9 mouse cellular contexts compared by ENCODE assay signal in genomic region chr8:105965266-105965904, GRCm38 (mm10). TPM values are rescaled to one million over a fixed set of nuclear protein-coding genes. Genes with fewer than 3 reads are reported as not detected.
DNase-seq lines count a peak whose midpoint lies in the region; ATAC-seq and TF ChIP-seq lines count a peak whose summit lies in the region.
"Had no signal": no experiment of that assay in that cellular context is flagged by ENCODE, and none has a peak within 500 bp of the region (broad histone marks: within the 10 kb centered on the region; RNA-seq: fewer than 3 reads in every experiment).

No protein-coding gene starts in this region.

- peak; percentile 32 for DNase-seq in forebrain, embryonic 10.5 days (ENCODE audit: extremely low spot score, low spot score)
- DNase-seq in heart, postnatal 25 days (ENCODE audit: low spot score): peak; percentile 53
- peak; percentile 60 for DNase-seq in limb, embryonic 14.5 days (ENCODE audit: low spot score)
- peak; percentile 42 for DNase-seq in testis, postnatal 14 days (ENCODE audit: low spot score)
- DNase-seq in left cerebral cortex, adult 11 months (ENCODE audit: low spot score): no peak

- peak overlapping the region; percentile 92 for H3K9ac ChIP-seq in limb, embryonic 14.5 days (ENCODE audit: low read depth, low read length, severe bottlenecking)
- peak overlapping the region; percentile 20; the same call in 1 of the 2 replicates for H3K9ac ChIP-seq in midbrain, embryonic 15.5 days

- peak; percentile 76 for ATAC-seq in CD4-positive, CD25-positive, alpha-beta regulatory T cell, adult 4 months
- ATAC-seq in activated CD4-positive, CD25-positive, alpha-beta regulatory T cell, adult 4 months: peak; percentile 81
- peak; percentile 78 for ATAC-seq in limb, embryonic 14.5 days (ENCODE audit: low FRiP score, low read depth)
- ATAC-seq in midbrain, embryonic 15.5 days (replicated peaks): peak; percentile 67

- peaks cover 39% of the 10 kb centered on the region for H3K4me1 ChIP-seq in forebrain, embryonic 10.5 days
- peaks cover 28% of the 10 kb centered on the region for H3K4me1 ChIP-seq in limb, embryonic 14.5 days (ENCODE audit: control insufficient read depth, insufficient read depth, low read length)
- peaks cover 7% of the 10 kb centered on the region for H3K4me1 ChIP-seq in midbrain, embryonic 15.5 days

- WGBS in forebrain, embryonic 10.5 days: 4% methylated on average over 40 of the region's 40 CpGs
- WGBS in limb, embryonic 14.5 days: 3% methylated on average over 37 of the region's 40 CpGs
- 3% methylated on average over 40 of the region's 40 CpGs for WGBS in midbrain, embryonic 15.5 days

- peak overlapping the region; percentile 70 for H3K4me3 ChIP-seq in forebrain, embryonic 10.5 days
- H3K4me3 ChIP-seq in limb, embryonic 14.5 days (replicated peaks; ENCODE audit: low read length): peak overlapping the region; percentile 90
- H3K4me3 ChIP-seq in midbrain, embryonic 15.5 days: peak overlapping the region; percentile 41

- no peaks in the 10 kb centered on the region for H3K9me3 ChIP-seq in forebrain, embryonic 10.5 days
- H3K9me3 ChIP-seq in limb, embryonic 14.5 days (ENCODE audit: control insufficient read depth, low read length): no peaks in the 10 kb centered on the region
- H3K9me3 ChIP-seq in midbrain, embryonic 15.5 days: no peaks in the 10 kb centered on the region

- no peak for TF ChIP-seq POLR2A in limb, embryonic 14.5 days (IDR thresholded peaks at IDR 0.05; ENCODE audit: borderline replicate concordance, extremely low read depth, insufficient read depth, insufficient read length)

- no peaks in the 10 kb centered on the region for H3K36me3 ChIP-seq in forebrain, embryonic 10.5 days (replicated peaks)
- peaks cover 10% of the 10 kb centered on the region; the same call in 1 of the 2 replicates for H3K36me3 ChIP-seq in limb, embryonic 14.5 days (ENCODE audit: control insufficient read depth, insufficient read depth, low read length)
- H3K36me3 ChIP-seq in midbrain, embryonic 15.5 days (replicated peaks): no peaks in the 10 kb centered on the region

- intact Hi-C loops in heart, postnatal 25 days (cut with DNase I): no loop called here

- H3K27me3 ChIP-seq in forebrain, embryonic 10.5 days (ENCODE audit: poor library complexity, severe bottlenecking): peaks cover 50% of the 10 kb centered on the region
- H3K27me3 ChIP-seq in limb, embryonic 14.5 days (ENCODE audit: control insufficient read depth, insufficient read depth, low read length): no peaks in the 10 kb centered on the region
- H3K27me3 ChIP-seq in midbrain, embryonic 15.5 days (replicated peaks): peaks cover 30% of the 10 kb centered on the region

- peak overlapping the region; percentile 76 for H3K4me2 ChIP-seq in limb, embryonic 14.5 days (replicated peaks; ENCODE audit: low read depth, low read length, severe bottlenecking)
- peak overlapping the region; percentile 53 for H3K4me2 ChIP-seq in midbrain, embryonic 15.5 days

- peak overlapping the region; percentile 84 for H3K27ac ChIP-seq in forebrain, embryonic 10.5 days
- peak overlapping the region; percentile 91 for H3K27ac ChIP-seq in limb, embryonic 14.5 days (replicated peaks; ENCODE audit: low read depth, low read length)
- no peak overlapping the region for H3K27ac ChIP-seq in midbrain, embryonic 15.5 days

RNA-seq across cellular contexts. Expression of gene Slc12a4, which starts 0.5 kb away (rescaled TPM):
- 1 to 10 TPM; 4.5 to 7.2 TPM for polyA plus RNA-seq in CD4-positive, CD25-positive, alpha-beta regulatory T cell, adult 4 months (2017; shearing (Covaris generic))
- 1 to 10 TPM; 3.8 to 8.1 TPM for polyA plus RNA-seq in activated CD4-positive, CD25-positive, alpha-beta regulatory T cell, adult 4 months (2017; shearing (Covaris generic))
- 14.9 and 17.8 TPM in 2 replicates for polyA plus RNA-seq in forebrain, embryonic 10.5 days (2016; fragmentation: Nextera tagmentation; extraction: Ambion mirVana)
- total RNA-seq in heart, postnatal 25 days (2021): 10 to 100 TPM; 39.4 to 48.7 TPM
- polyA plus RNA-seq in limb, embryonic 14.5 days (2012; rRNA removed): 116 and 135 TPM in 2 replicates
- polyA plus RNA-seq in limb, embryonic 14.5 days (2014; fragmentation: Nextera tagmentation; extraction: Ambion mirVana): 46.0 and 56.2 TPM in 2 replicates
- polyA plus RNA-seq in midbrain, embryonic 15.5 days (2015; fragmentation: Nextera tagmentation; extraction: Ambion mirVana): 7.5 and 9.1 TPM in 2 replicates

RNA-seq across cellular contexts. Expression of gene Dpep3, which starts 13.8 kb away (rescaled TPM):
- polyA plus RNA-seq in CD4-positive, CD25-positive, alpha-beta regulatory T cell, adult 4 months (2017; shearing (Covaris generic)): not detected
- not detected for polyA plus RNA-seq in activated CD4-positive, CD25-positive, alpha-beta regulatory T cell, adult 4 months (2017; shearing (Covaris generic))
- not detected in 2 replicates for polyA plus RNA-seq in forebrain, embryonic 10.5 days (2016; fragmentation: Nextera tagmentation; extraction: Ambion mirVana)
- total RNA-seq in heart, postnatal 25 days (2021): not detected
- polyA plus RNA-seq in limb, embryonic 14.5 days (2012; rRNA removed): not detected in 2 replicates
- 0.11 TPM in 1 of 2 replicates, not detected in the other for polyA plus RNA-seq in limb, embryonic 14.5 days (2014; fragmentation: Nextera tagmentation; extraction: Ambion mirVana)
- not detected in 2 replicates for polyA plus RNA-seq in midbrain, embryonic 15.5 days (2015; fragmentation: Nextera tagmentation; extraction: Ambion mirVana)
- total RNA-seq: left cerebral cortex, postnatal 10 days had no signal

RNA-seq across cellular contexts. Expression of gene Lcat, which starts 22.2 kb away (rescaled TPM):
- polyA plus RNA-seq in CD4-positive, CD25-positive, alpha-beta regulatory T cell, adult 4 months (2017; shearing (Covaris generic)): under 1 TPM in 1 of 2 experiments, not detected in 1; 0.40 TPM
- under 1 TPM; 0.25 to 0.61 TPM for polyA plus RNA-seq in activated CD4-positive, CD25-positive, alpha-beta regulatory T cell, adult 4 months (2017; shearing (Covaris generic))
- 0.76 and 1.4 TPM in 2 replicates for polyA plus RNA-seq in forebrain, embryonic 10.5 days (2016; fragmentation: Nextera tagmentation; extraction: Ambion mirVana)
- total RNA-seq in heart, postnatal 25 days (2021): 1 to 10 TPM in 1 of 2 experiments, under 1 TPM in 1; 0.75 to 1.3 TPM
- 15.9 and 18.5 TPM in 2 replicates for polyA plus RNA-seq in limb, embryonic 14.5 days (2012; rRNA removed)
- 1.9 and 3.0 TPM in 2 replicates for polyA plus RNA-seq in limb, embryonic 14.5 days (2014; fragmentation: Nextera tagmentation; extraction: Ambion mirVana)
- 1.6 and 2.0 TPM in 2 replicates for polyA plus RNA-seq in midbrain, embryonic 15.5 days (2015; fragmentation: Nextera tagmentation; extraction: Ambion mirVana)

RNA-seq across cellular contexts. Expression of gene Dus2, which starts 25.8 kb away (rescaled TPM):
- polyA plus RNA-seq in CD4-positive, CD25-positive, alpha-beta regulatory T cell, adult 4 months (2017; shearing (Covaris generic)): 10 to 100 TPM; 24.3 to 30.5 TPM
- polyA plus RNA-seq in activated CD4-positive, CD25-positive, alpha-beta regulatory T cell, adult 4 months (2017; shearing (Covaris generic)): 10 to 100 TPM; 25.7 to 28.8 TPM
- 19.4 and 20.5 TPM in 2 replicates for polyA plus RNA-seq in forebrain, embryonic 10.5 days (2016; fragmentation: Nextera tagmentation; extraction: Ambion mirVana)
- 1 to 10 TPM; 8.8 to 8.9 TPM for total RNA-seq in heart, postnatal 25 days (2021)
- polyA plus RNA-seq in limb, embryonic 14.5 days (2012; rRNA removed): 24.4 and 25.6 TPM in 2 replicates
- 22.4 and 25.0 TPM in 2 replicates for polyA plus RNA-seq in limb, embryonic 14.5 days (2014; fragmentation: Nextera tagmentation; extraction: Ambion mirVana)
- polyA plus RNA-seq in midbrain, embryonic 15.5 days (2015; fragmentation: Nextera tagmentation; extraction: Ambion mirVana): 29.0 and 30.8 TPM in 2 replicates

RNA-seq across cellular contexts. Expression of gene Psmb10, which starts 27.1 kb away (rescaled TPM):
- 100 to 1,000 TPM; 339 to 391 TPM for polyA plus RNA-seq in CD4-positive, CD25-positive, alpha-beta regulatory T cell, adult 4 months (2017; shearing (Covaris generic))
- 100 to 1,000 TPM; 368 to 402 TPM for polyA plus RNA-seq in activated CD4-positive, CD25-positive, alpha-beta regulatory T cell, adult 4 months (2017; shearing (Covaris generic))
- 28.9 and 31.5 TPM in 2 replicates for polyA plus RNA-seq in forebrain, embryonic 10.5 days (2016; fragmentation: Nextera tagmentation; extraction: Ambion mirVana)
- total RNA-seq in heart, postnatal 25 days (2021): 10 to 100 TPM; 64.8 to 68.3 TPM
- polyA plus RNA-seq in limb, embryonic 14.5 days (2012; rRNA removed): 31.8 and 45.8 TPM in 2 replicates
- 37.8 and 38.8 TPM in 2 replicates for polyA plus RNA-seq in limb, embryonic 14.5 days (2014; fragmentation: Nextera tagmentation; extraction: Ambion mirVana)
- 64.3 and 65.3 TPM in 2 replicates for polyA plus RNA-seq in midbrain, embryonic 15.5 days (2015; fragmentation: Nextera tagmentation; extraction: Ambion mirVana)
